Mouse (Mus musculus) gastrocnemius, postnatal 14 days (tissue): ENCODE measurements around the gene Prkcg. TPM values are rescaled to one million over a fixed set of nuclear protein-coding genes. Genes with fewer than 3 reads are reported as not detected.

Source experiments
- DNase-seq: peaks from one replicate; pipeline ENCODE4 v3.0.0; 2021; ENCODE audit warnings: mixed read lengths
- intact Hi-C: fragments of 180-260 bp; cut with DNase I; formaldehyde crosslinking; loops from one replicate; pipeline ENCODE4 v1.15.1; 2025; ENCODE audit warnings: low total_unique reads
- total RNA-seq, 2 experiments: library from RNA; stranded (reverse); gene quantifications; 2 replicates each; pipeline ENCODE4 v1.2.3; 2021

Gene Prkcg
- total RNA-seq, 2 experiments from 2014 or later = 2.1 to 2.3 TPM

- DNase-seq = no peak
- intact Hi-C loops = no loop called here
These were observed 58.6 kb downstream of the Prkcg start for GRCm38 (mm10) chr7:3347366-3348287.

GRCm38 (mm10) chr7:3348326-3348725, 59.3 kb downstream of the Prkcg start:
- intact Hi-C loops = no loop called here
- DNase-seq = no peak

DNA sequence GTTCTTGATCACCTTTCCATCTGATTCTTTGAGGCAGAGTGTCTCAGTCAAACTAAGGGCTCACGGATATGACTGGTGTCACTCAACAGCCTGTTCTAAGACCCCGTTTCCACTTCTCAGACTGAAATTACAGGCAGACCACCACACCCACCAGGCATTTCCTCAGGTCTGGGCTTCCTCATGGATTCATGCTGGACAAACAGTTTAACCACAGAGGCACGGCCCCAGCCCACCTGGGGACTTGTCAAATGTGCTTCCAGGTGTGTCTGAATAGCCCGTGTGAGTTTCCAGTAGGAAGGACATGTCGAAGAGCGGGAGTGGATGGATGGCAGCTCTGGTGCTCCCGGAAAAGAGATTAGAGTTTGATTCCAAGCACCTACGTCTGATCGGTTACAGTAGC, 60.8 kb downstream of the Prkcg start:
- intact Hi-C loops = no loop called here
- no peak for DNase-seq

GRCm38 (mm10) chr7:3351536-3351935, 62.6 kb downstream of the Prkcg start:
- DNase-seq = no peak
- intact Hi-C loops = no loop called here

GRCm38 (mm10) chr7:3354850-3355249, 65.9 kb downstream of the Prkcg start:
- intact Hi-C loops = no loop called here
- DNase-seq = no peak

GRCm38 (mm10) chr7:3360678-3361077, 71.7 kb downstream of the Prkcg start:
- DNase-seq = no peak
- intact Hi-C loops = no loop called here

GRCm38 (mm10) chr7:3365547-3366279, 76.7 kb downstream of the Prkcg start:
- DNase-seq = no peak
- intact Hi-C loops = no loop called here

DNA sequence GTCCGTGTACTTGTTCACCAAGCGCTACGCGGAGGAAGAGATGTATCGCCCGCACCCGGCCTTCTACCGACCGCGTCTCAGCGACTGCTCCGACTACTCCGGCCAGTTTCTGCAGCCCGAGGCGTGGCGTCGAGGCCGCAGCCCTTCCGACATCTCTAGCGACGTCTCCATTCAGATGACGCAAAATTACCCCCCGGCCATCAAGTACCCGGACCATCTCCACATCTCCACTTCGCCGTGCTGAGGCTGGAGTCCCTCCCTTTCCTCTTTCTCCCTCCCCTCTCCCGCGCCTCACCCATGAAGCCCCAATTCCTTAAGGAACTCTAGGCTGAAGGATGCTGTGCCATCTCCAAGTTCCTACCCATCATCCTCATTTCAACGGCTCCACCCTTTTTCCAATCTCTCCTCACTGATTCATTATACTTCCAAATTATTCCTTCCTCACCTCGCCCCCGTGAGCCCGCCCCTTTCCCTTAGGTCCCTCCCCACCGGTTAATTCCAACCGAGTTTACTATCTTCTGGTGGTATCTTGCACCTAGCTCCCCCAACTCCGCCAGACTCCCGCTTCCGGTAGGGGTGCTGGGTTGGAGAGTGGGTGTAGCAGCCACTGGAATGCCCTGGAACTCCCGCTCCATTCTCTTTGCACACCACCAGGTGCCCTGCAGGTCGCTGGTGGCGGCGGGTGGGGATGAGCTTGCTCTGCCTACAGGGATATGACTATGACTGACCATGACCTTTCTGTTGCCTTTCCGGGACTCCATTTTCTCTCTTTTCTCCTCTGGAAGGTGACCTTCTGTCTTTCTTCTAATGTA, 77.9 kb downstream of the Prkcg start:
- intact Hi-C loops = no loop called here
- no peak for DNase-seq

DNA sequence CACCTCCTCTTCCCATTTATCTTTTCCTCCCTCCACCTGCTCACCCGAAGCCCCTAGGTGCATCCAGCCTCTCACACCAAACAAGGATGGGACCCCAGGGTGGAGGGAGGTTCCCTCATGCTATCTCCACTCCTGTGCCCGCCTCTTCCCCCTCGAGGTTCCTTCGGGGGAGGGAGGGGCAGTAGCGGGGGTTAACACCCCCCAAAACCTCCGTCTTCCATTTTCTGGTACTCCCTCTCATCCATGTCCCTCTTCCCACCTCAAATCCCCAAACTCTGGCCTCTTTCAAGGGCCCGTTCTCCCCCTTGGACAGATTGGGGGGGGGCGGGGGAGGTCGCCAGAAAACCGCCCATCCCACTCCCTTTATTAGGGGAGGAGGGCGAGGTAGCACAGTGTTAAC, 78.6 kb downstream of the Prkcg start:
- intact Hi-C loops = no loop called here
- no peak for DNase-seq

DNA sequence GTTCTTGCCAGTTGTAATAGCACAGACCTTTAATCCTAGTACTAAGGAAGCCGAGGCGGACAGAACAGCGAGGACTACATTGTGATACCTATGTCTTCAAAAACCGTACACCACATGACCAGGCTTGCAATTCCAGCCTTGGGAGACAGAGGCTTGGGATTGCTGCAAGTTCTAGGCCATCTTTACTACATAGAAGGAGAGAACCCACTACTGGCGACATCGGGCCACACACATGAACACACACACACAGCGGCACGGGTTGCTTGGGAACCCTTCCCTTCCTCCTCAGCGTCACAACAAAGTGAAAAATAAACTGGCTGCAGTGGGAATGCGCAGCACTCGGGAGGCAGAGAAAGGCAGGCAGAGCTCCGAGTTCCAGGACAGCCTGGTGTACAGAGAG, 79.3 kb downstream of the Prkcg start:
- intact Hi-C loops = no loop called here
- no peak for DNase-seq

DNA sequence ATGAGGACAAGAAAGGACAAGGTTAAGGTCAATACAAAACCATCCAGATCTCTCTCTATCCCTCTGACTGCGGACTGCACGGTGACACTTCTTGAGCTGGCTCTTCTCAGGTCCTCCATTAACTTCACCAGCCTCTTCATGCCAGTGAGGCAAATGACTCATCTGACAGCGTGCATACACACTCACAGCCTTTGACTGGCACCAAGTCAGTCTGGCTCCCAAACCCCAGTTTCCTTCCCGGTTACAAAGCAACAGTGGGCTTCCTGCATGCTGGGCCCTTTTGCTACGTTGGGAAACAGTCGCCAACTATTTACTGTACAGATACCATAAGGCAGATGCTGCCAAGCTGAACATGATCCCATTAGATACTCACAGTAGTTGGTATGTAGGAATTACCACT, 80.2 kb downstream of the Prkcg start:
- no peak for DNase-seq
- intact Hi-C loops = no loop called here

- intact Hi-C loops = no loop called here
These were observed 81.4 kb downstream of the Prkcg start for GRCm38 (mm10) chr7:3370407-3370806.

DNA sequence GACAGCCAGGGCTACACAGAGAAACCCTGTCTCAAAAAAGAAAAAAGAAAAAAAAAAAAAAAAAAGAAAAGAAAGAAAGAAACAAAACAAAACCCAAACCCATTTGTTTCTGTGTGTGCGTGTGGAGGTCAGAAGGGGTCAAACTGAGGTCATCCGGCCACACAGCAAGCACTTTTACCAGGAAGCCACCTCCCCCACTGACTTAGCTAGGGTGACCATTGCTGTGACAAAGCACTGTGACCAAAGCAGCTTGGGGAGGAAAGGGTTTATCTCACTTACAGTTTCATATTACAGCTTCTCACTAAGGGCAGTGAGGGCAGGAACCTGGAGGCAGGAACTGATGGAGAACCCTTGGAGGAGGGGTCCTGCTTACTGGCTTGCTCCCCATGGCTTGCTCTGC, 83.4 kb downstream of the Prkcg start:
- no peak for DNase-seq
- intact Hi-C loops = no loop called here

More at GRCm38 (mm10) chr7:3370407-3370806, 81.4 kb downstream of the Prkcg start:
- DNase-seq = no peak

DNA sequence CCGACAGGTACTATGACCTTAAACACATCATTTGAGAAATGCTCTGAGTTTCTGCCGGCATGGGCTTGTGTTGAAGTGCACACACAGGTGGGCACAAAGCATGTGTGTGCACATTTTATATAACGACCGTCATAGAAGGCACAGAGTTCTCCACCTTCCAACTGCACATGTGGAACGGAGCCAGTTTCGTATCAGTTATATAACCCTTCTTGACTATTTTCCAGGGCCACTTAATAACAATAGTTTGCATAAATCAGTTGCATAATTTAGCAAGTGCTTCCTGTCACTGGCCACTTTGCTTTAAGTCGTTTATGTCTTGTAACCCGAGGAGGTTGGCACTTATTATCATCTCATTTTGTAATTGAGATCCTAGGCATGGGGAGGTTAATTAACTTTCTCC, 84.8 kb downstream of the Prkcg start:
- intact Hi-C loops = no loop called here
- DNase-seq = no peak

DNA sequence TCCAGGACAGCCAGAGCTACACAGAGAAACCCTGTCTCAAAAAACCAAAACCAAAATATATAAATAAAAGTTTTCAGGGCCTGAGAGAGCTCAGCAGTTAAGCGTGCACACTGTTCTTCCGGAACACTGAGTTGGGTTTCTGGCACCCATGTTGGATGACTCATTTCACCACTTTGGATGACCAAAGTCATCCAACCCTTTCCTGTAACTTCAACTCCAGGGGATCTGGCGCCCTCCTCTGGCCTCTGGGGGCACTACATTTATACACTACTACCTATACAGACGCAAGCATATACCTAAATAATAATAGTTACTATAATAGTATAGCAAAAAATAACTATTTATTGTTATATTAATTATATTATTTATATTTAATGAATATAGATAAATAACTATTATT, 87.9 kb downstream of the Prkcg start:
- DNase-seq = peak; percentile 66
- intact Hi-C loops = no loop called here

Other genes starting within 250 kb of the Prkcg start
- gene AU018091, start 120.0 kb upstream of the Prkcg start, total RNA-seq = not detected
- gene Nlrp12, start 39.4 kb upstream of the Prkcg start, total RNA-seq = not detected
- 10 to 100 TPM; 65.0 to 76.7 TPM for gene Myadm, start 99 bp upstream of the Prkcg start, total RNA-seq
- gene Cacng7, start 43.8 kb downstream of the Prkcg start, total RNA-seq = 1 to 10 TPM; 5.9 to 6.7 TPM
- gene Cacng8, start 101.5 kb downstream of the Prkcg start, total RNA-seq = not detected
- 10 to 100 TPM; 79.3 to 91.5 TPM for gene Cacng6, start 135.0 kb downstream of the Prkcg start, total RNA-seq
- gene Tarm1, start 213.4 kb downstream of the Prkcg start, total RNA-seq = under 1 TPM in 1 of 2 experiments, not detected in 1; 0.12 TPM